In genomic region chr13:113701185-113701584, GRCm38 (mm10) we compare ENCODE assay signal across 24 mouse cellular contexts. TPM values are rescaled to one million over a fixed set of nuclear protein-coding genes. Genes with fewer than 3 reads are reported as not detected.
DNase-seq lines count a peak whose midpoint lies in the region; ATAC-seq lines count a peak whose summit lies in the region.
"Had no signal": no experiment of that assay in that cellular context is flagged by ENCODE, and none has a peak within 500 bp of the region (broad histone marks: within the 10 kb centered on the region; RNA-seq: fewer than 3 reads in every experiment).

No protein-coding gene starts in this region.

- H3K36me3 ChIP-seq in hindbrain, embryonic 14.5 days (replicated peaks; ENCODE audit: control insufficient read depth, insufficient read depth), result no peaks in the 10 kb centered on the region
- H3K36me3 ChIP-seq in hindbrain, embryonic 11.5 days (ENCODE audit: control insufficient read depth, insufficient read depth, low read length), result no peaks in the 10 kb centered on the region
- H3K36me3 ChIP-seq in midbrain, embryonic 14.5 days (ENCODE audit: control insufficient read depth, insufficient read depth, low read length), result no peaks in the 10 kb centered on the region
- no peaks in the 10 kb centered on the region for H3K36me3 ChIP-seq in midbrain, embryonic 11.5 days (ENCODE audit: control insufficient read depth, insufficient read depth, low read length)
- H3K36me3 ChIP-seq in midbrain, embryonic 16.5 days (ENCODE audit: control insufficient read depth, insufficient read depth, low read length), result no peaks in the 10 kb centered on the region
- no peaks in the 10 kb centered on the region for H3K36me3 ChIP-seq in forebrain, embryonic 12.5 days (replicated peaks)
- H3K36me3 ChIP-seq: embryonic facial prominence, embryonic 15.5 days; forebrain, embryonic 10.5 days; heart, embryonic 15.5 days had no signal

- H3K4me1 ChIP-seq in hindbrain, embryonic 14.5 days (replicated peaks; ENCODE audit: control insufficient read depth, insufficient read depth, low read length), result peaks cover 18% of the 10 kb centered on the region; the same call in 1 of the 2 replicates
- no peaks in the 10 kb centered on the region for H3K4me1 ChIP-seq in hindbrain, embryonic 11.5 days (replicated peaks; ENCODE audit: control insufficient read depth, insufficient read depth, low read length)
- peaks cover 10% of the 10 kb centered on the region for H3K4me1 ChIP-seq in midbrain, embryonic 14.5 days (ENCODE audit: control insufficient read depth, insufficient read depth, low read length)
- H3K4me1 ChIP-seq in midbrain, embryonic 11.5 days (ENCODE audit: control insufficient read depth, insufficient read depth, low read length), result peaks cover 6% of the 10 kb centered on the region
- peaks cover 11% of the 10 kb centered on the region for H3K4me1 ChIP-seq in midbrain, embryonic 16.5 days (ENCODE audit: control insufficient read depth, insufficient read depth, low read length)
- peaks cover 20% of the 10 kb centered on the region for H3K4me1 ChIP-seq in forebrain, embryonic 12.5 days
- H3K4me1 ChIP-seq: embryonic facial prominence, embryonic 15.5 days; heart, embryonic 15.5 days had no signal

- H3K4me2 ChIP-seq in hindbrain, embryonic 14.5 days (replicated peaks), result no peak overlapping the region
- no peak overlapping the region for H3K4me2 ChIP-seq in hindbrain, embryonic 11.5 days (replicated peaks; ENCODE audit: low read depth, low read length)
- H3K4me2 ChIP-seq in midbrain, embryonic 14.5 days (ENCODE audit: low read length), result no peak overlapping the region
- no peak overlapping the region for H3K4me2 ChIP-seq in midbrain, embryonic 11.5 days
- H3K4me2 ChIP-seq in midbrain, embryonic 16.5 days (ENCODE audit: low read length), result no peak overlapping the region
- H3K4me2 ChIP-seq in forebrain, embryonic 12.5 days, result no peak overlapping the region
- H3K4me2 ChIP-seq: embryonic facial prominence, embryonic 15.5 days; heart, embryonic 11.5 days; heart, embryonic 15.5 days had no signal

- no peaks in the 10 kb centered on the region for H3K27me3 ChIP-seq in hindbrain, embryonic 14.5 days (ENCODE audit: control insufficient read depth, insufficient read depth, low read length)
- no peaks in the 10 kb centered on the region for H3K27me3 ChIP-seq in hindbrain, embryonic 11.5 days (ENCODE audit: control insufficient read depth, insufficient read depth, low read length)
- H3K27me3 ChIP-seq in midbrain, embryonic 14.5 days (ENCODE audit: control insufficient read depth, insufficient read depth, low read length), result no peaks in the 10 kb centered on the region
- H3K27me3 ChIP-seq in midbrain, embryonic 11.5 days (ENCODE audit: control insufficient read depth, insufficient read depth, low read length), result no peaks in the 10 kb centered on the region
- no peaks in the 10 kb centered on the region for H3K27me3 ChIP-seq in midbrain, embryonic 16.5 days (ENCODE audit: control insufficient read depth, insufficient read depth, low read depth, low read length)
- peaks cover 4% of the 10 kb centered on the region; the same call in 1 of the 2 replicates for H3K27me3 ChIP-seq in forebrain, embryonic 12.5 days
- H3K27me3 ChIP-seq: CH12.LX; embryonic facial prominence, embryonic 15.5 days; heart, embryonic 15.5 days had no signal

- 0 out of 2 replicates have a peak overlapping the region, but pooled peaks have one; percentile 43 for H3K27ac ChIP-seq in hindbrain, embryonic 14.5 days
- no peak overlapping the region for H3K27ac ChIP-seq in hindbrain, embryonic 11.5 days (ENCODE audit: low read depth, low read length)
- no peak overlapping the region for H3K27ac ChIP-seq in midbrain, embryonic 14.5 days (replicated peaks; ENCODE audit: low read depth, low read length)
- H3K27ac ChIP-seq in midbrain, embryonic 11.5 days (ENCODE audit: low read depth, low read length), result no peak overlapping the region
- H3K27ac ChIP-seq in midbrain, embryonic 16.5 days (ENCODE audit: low read length), result no peak overlapping the region
- no peak overlapping the region for H3K27ac ChIP-seq in forebrain, embryonic 12.5 days
- H3K27ac ChIP-seq: embryonic facial prominence, embryonic 15.5 days; forebrain, embryonic 10.5 days; heart, adult 2 months; heart, embryonic 15.5 days had no signal

- no peak overlapping the region for H3K9ac ChIP-seq in hindbrain, embryonic 14.5 days
- H3K9ac ChIP-seq in hindbrain, embryonic 11.5 days (ENCODE audit: low read depth, low read length), result no peak overlapping the region
- H3K9ac ChIP-seq in midbrain, embryonic 14.5 days (replicated peaks; ENCODE audit: low read length), result no peak overlapping the region
- H3K9ac ChIP-seq in midbrain, embryonic 11.5 days (ENCODE audit: low read length), result no peak overlapping the region
- H3K9ac ChIP-seq in midbrain, embryonic 16.5 days (ENCODE audit: low read depth, low read length), result no peak overlapping the region
- no peak overlapping the region for H3K9ac ChIP-seq in forebrain, embryonic 12.5 days
- H3K9ac ChIP-seq: embryonic facial prominence, embryonic 15.5 days; forebrain, postnatal 0 days; heart, embryonic 15.5 days had no signal

- 73% methylated on average over 3 of the region's 3 CpGs for whole genome bisulfite sequencing in hindbrain, embryonic 14.5 days
- WGBS in hindbrain, embryonic 11.5 days, result 88% methylated on average over 3 of the region's 3 CpGs
- WGBS in midbrain, embryonic 14.5 days, result 49% methylated on average over 3 of the region's 3 CpGs
- WGBS in midbrain, embryonic 11.5 days, result 78% methylated on average over 3 of the region's 3 CpGs
- WGBS in midbrain, embryonic 16.5 days, result 35% methylated on average over 3 of the region's 3 CpGs
- WGBS in forebrain, embryonic 12.5 days, result 67% methylated on average over 3 of the region's 3 CpGs

- peak; percentile 32 for DNase-seq in hindbrain, embryonic 14.5 days (ENCODE audit: low spot score)
- no peak for DNase-seq in hindbrain, embryonic 11.5 days (ENCODE audit: low spot score)
- peak; percentile 42 for DNase-seq in midbrain, embryonic 14.5 days
- DNase-seq in midbrain, embryonic 11.5 days (ENCODE audit: low spot score, missing footprints), result no peak
- no peak for DNase-seq in Muller cell, postnatal 12 days (ENCODE audit: inconsistent ontology term)
- DNase-seq: adrenal gland, adult 2 months; adrenal gland, postnatal 25 days; cerebellum, adult 2 months; cerebellum, postnatal 10 days; embryo, embryonic 11 days; forebrain, postnatal 0 days; gastrocnemius, postnatal 14 days; heart, adult 2 months; heart, postnatal 14 days had no signal

- no peak overlapping the region for H3K4me3 ChIP-seq in hindbrain, embryonic 14.5 days (replicated peaks; ENCODE audit: low read length)
- no peak overlapping the region for H3K4me3 ChIP-seq in hindbrain, embryonic 11.5 days (ENCODE audit: low read depth, low read length)
- H3K4me3 ChIP-seq in midbrain, embryonic 14.5 days (replicated peaks; ENCODE audit: low read depth, low read length), result no peak overlapping the region
- no peak overlapping the region for H3K4me3 ChIP-seq in midbrain, embryonic 11.5 days (ENCODE audit: low read depth, low read length)
- no peak overlapping the region for H3K4me3 ChIP-seq in midbrain, embryonic 16.5 days (ENCODE audit: low read depth, low read length)
- no peak overlapping the region for H3K4me3 ChIP-seq in forebrain, embryonic 12.5 days (replicated peaks)
- H3K4me3 ChIP-seq: embryonic facial prominence, embryonic 15.5 days; erythroblast, embryonic 14.5 days; forebrain, embryonic 10.5 days; heart, adult 2 months; heart, embryonic 15.5 days had no signal

- peak; percentile 59; the same call in 1 of the 2 replicates for ATAC-seq in hindbrain, embryonic 14.5 days (ENCODE audit: low FRiP score)
- no peak for ATAC-seq in hindbrain, embryonic 11.5 days (ENCODE audit: low FRiP score)
- ATAC-seq in midbrain, embryonic 14.5 days (ENCODE audit: low FRiP score, low TSS enrichment), result no peak
- no peak for ATAC-seq in midbrain, embryonic 11.5 days (ENCODE audit: low FRiP score)
- peak; percentile 55; the same call in 1 of the 2 replicates for ATAC-seq in midbrain, embryonic 16.5 days
- ATAC-seq in forebrain, embryonic 12.5 days (ENCODE audit: low FRiP score), result no peak
- ATAC-seq: forebrain, postnatal 0 days had no signal

- H3K9me3 ChIP-seq in hindbrain, embryonic 14.5 days (ENCODE audit: control insufficient read depth, low read length), result no peaks in the 10 kb centered on the region
- H3K9me3 ChIP-seq in hindbrain, embryonic 11.5 days (ENCODE audit: control insufficient read depth, low read length), result no peaks in the 10 kb centered on the region; the same call in 1 of the 2 replicates
- H3K9me3 ChIP-seq in midbrain, embryonic 14.5 days (ENCODE audit: control insufficient read depth, low read length), result 0 out of 2 replicates have a peak, but pooled peaks cover 5% of the 10 kb centered on the region
- H3K9me3 ChIP-seq in midbrain, embryonic 11.5 days (ENCODE audit: control insufficient read depth, low read length), result no peaks in the 10 kb centered on the region
- no peaks in the 10 kb centered on the region for H3K9me3 ChIP-seq in midbrain, embryonic 16.5 days (replicated peaks; ENCODE audit: control insufficient read depth, low read length, poor library complexity, severe bottlenecking)
- H3K9me3 ChIP-seq in forebrain, embryonic 12.5 days, result no peaks in the 10 kb centered on the region
- H3K9me3 ChIP-seq: embryonic facial prominence, embryonic 15.5 days; heart, embryonic 15.5 days had no signal

RNA-seq across cellular contexts. Expression of gene Hspb3, which starts 37.7 kb away (rescaled TPM):
- 0.25 TPM in 1 of 2 replicates, not detected in the other for polyA plus RNA-seq in hindbrain, embryonic 14.5 days (2014; fragmentation: Nextera tagmentation; extraction: Ambion mirVana)
- not detected in 2 replicates for polyA plus RNA-seq in hindbrain, embryonic 11.5 days (2014; fragmentation: Nextera tagmentation; extraction: Ambion mirVana)
- 0.29 TPM in 1 of 2 replicates, not detected in the other for polyA plus RNA-seq in midbrain, embryonic 14.5 days (2014; fragmentation: Nextera tagmentation; extraction: Ambion mirVana)
- polyA plus RNA-seq in midbrain, embryonic 11.5 days (2014; fragmentation: Nextera tagmentation; extraction: Ambion mirVana), result not detected in 2 replicates
- 0.47 TPM in 1 of 2 replicates, not detected in the other for polyA plus RNA-seq in midbrain, embryonic 16.5 days (2015; fragmentation: Nextera tagmentation; extraction: Ambion mirVana)
- polyA plus RNA-seq in forebrain, embryonic 12.5 days (2016; fragmentation: Nextera tagmentation; extraction: Ambion mirVana), result 0.42 TPM in 1 of 2 replicates, not detected in the other
- polyA plus RNA-seq: adrenal gland, adult 2 months; erythroblast, embryonic 14.5 days; forebrain, embryonic 10.5 days; gonadal fat pad, adult 2 months; intestine, embryonic 14.5 days had no signal

Comparison
In these comparisons a context has a peak if more than half of its experiments do, and no peak if none do; other contexts are left out.
1. ATAC-seq: peak in hindbrain, embryonic 14.5 days (single experiment) and midbrain, embryonic 16.5 days (single experiment); none in hindbrain, embryonic 11.5 days (single experiment), midbrain, embryonic 14.5 days (single experiment), midbrain, embryonic 11.5 days (single experiment) and forebrain, embryonic 12.5 days (single experiment).
2. DNase-seq: peak in hindbrain, embryonic 14.5 days (single experiment) and midbrain, embryonic 14.5 days (single experiment); none in hindbrain, embryonic 11.5 days (single experiment), midbrain, embryonic 11.5 days (single experiment) and Muller cell, postnatal 12 days (single experiment).